Mouse (Mus musculus) midbrain, embryonic 14.5 days (tissue): ENCODE measurements around the gene Adh6a. TPM values are rescaled to one million over a fixed set of nuclear protein-coding genes. Genes with fewer than 3 reads are reported as not detected.

ENCODE experiments used
- ATAC-seq: fragments of 200-750 bp; cut with Nextera tagmentation; 2 replicates; pipeline ENCODE4 v1.8.0; 2017; ENCODE audit warnings: moderate number of reproducible peaks, moderate library complexity; ENCODE audit not compliant: low FRiP score, low TSS enrichment
- DNase-seq: peaks from one replicate; pipeline ENCODE4 v3.0.0-alpha.2; 2015
- H3K27ac ChIP-seq: fragments of 300-500 bp; sonication (generic); replicated peaks from 2 replicates; pipeline ENCODE4 v1.5.1; 2014; ENCODE audit warnings: mild to moderate bottlenecking, low read depth, low read length, moderate library complexity
- H3K27me3 ChIP-seq: fragments of 300-500 bp; sonication (generic); 2 replicates; pipeline ENCODE4 v1.6.1; 2014; ENCODE audit warnings: low read length, control low read depth, mixed read lengths; ENCODE audit not compliant: control insufficient read depth, insufficient read depth
- H3K36me3 ChIP-seq: fragments of 300-500 bp; sonication (generic); 2 replicates; pipeline ENCODE4 v1.6.1; 2014; ENCODE audit warnings: low read length, control low read depth; ENCODE audit not compliant: control insufficient read depth, insufficient read depth
- H3K4me1 ChIP-seq: fragments of 300-500 bp; sonication (generic); 2 replicates; pipeline ENCODE4 v1.6.1; 2014; ENCODE audit warnings: mild to moderate bottlenecking, antibody characterized with exemption, low read length, control low read depth; ENCODE audit not compliant: control insufficient read depth, insufficient read depth
- H3K4me2 ChIP-seq: fragments of 300-500 bp; sonication (generic); 2 replicates; pipeline ENCODE4 v1.6.1; 2014; ENCODE audit warnings: mild to moderate bottlenecking, low read length, moderate library complexity
- H3K4me3 ChIP-seq: fragments of 300-500 bp; sonication (generic); replicated peaks from 2 replicates; pipeline ENCODE4 v1.5.1; 2014; ENCODE audit warnings: low read depth, low read length
- H3K9ac ChIP-seq: fragments of 300-500 bp; sonication (generic); replicated peaks from 2 replicates; pipeline ENCODE4 v1.6.1; 2014; ENCODE audit warnings: mild to moderate bottlenecking, low read length, moderate library complexity
- H3K9me3 ChIP-seq: fragments of 300-500 bp; sonication (generic); 2 replicates; pipeline ENCODE4 v1.6.1; 2016; ENCODE audit warnings: low read length, control low read depth, mixed read lengths; ENCODE audit not compliant: control insufficient read depth
- WGBS: fragments of 180-500 bp; shearing (Covaris S2); extraction: QIAGEN DNeasy Blood & Tissue Kit; methylation state at CpG from one replicate; pipeline ENCODE4 v1.1.7; 2014; 5-methylcytosine and 5-hydroxymethylcytosine counted together
- polyA plus RNA-seq: library from polyadenylated mRNA; unstranded; fragments of >200 nt; fragmentation: Nextera tagmentation; extraction: Ambion mirVana; gene quantifications from 2 replicates; pipeline ENCODE4 v1.2.1, GENCODE M21; 2014

Gene Adh6a
- polyA plus RNA-seq, 1 experiment from 2014 or later, result not detected

DNA sequence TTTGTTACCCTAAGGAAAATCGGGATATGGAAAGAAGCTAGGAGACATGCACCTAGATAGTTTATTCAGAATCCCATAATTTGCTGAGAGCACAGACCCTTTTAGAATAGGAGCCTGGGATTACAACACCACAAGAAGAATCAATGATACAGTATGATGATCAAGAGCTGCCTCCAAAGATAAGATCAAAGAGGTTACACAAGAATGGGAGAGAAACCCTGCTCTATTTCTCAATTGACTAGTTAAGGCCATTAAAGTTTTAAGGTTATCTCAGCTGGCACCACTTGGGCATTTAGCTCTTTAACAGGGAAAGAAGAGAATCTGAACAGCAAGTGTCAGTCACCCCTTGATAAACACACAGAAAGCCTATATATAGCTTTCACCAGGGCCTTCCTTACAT lies 22.5 kb downstream of the Adh6a start:
- no peak overlapping the region for H3K27ac ChIP-seq
- DNase-seq (no peak), ATAC-seq (no peak)
- H3K4me3 ChIP-seq, result no peak overlapping the region
- H3K27me3 ChIP-seq, result no peaks in the 10 kb centered on the region
- H3K4me1 ChIP-seq, result no peaks in the 10 kb centered on the region
- no peaks in the 10 kb centered on the region for H3K36me3 ChIP-seq
- no peaks in the 10 kb centered on the region for H3K9me3 ChIP-seq
- WGBS, result 96% methylated on average over 1 of the region's 1 CpGs
- no peak overlapping the region for H3K4me2 ChIP-seq
- no peak overlapping the region for H3K9ac ChIP-seq

DNA sequence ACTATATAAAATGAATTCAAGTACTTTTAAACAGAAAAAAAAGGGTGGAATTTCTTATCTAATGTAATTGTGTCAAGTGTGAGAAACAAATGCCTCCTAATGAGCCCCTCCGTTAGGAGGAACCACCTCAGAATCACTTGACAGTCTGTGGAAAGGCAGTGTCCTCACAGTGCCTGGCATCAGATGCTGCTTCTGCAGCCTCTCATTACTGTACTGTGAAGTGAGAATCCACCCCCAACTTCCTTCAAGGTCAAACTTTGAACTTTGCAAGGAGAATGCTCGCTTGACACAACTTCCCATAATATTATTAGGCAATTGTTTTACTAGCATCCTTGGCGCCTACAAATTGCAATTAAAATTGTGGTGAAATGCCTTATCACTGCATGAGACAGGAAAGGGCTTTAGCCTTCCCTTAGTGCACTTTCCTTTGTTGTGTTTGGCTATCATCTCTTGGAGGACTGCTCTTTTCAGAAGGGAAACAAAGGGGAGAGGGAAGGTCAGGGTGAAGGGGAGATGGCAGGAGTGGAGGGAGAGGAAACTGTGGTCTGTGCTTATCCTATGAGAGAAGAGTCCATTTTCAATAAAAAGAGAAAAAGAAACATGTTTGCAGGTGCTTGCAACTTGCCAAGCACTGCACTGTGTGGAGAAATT lies 23.1 kb downstream of the Adh6a start:
- H3K4me1 ChIP-seq, result no peaks in the 10 kb centered on the region
- no peak for DNase-seq
- WGBS, result 73% methylated on average over 3 of the region's 3 CpGs
- ATAC-seq, result no peak
- no peak overlapping the region for H3K27ac ChIP-seq
- H3K9me3 ChIP-seq, result no peaks in the 10 kb centered on the region
- no peak overlapping the region for H3K4me2 ChIP-seq
- H3K36me3 ChIP-seq, result no peaks in the 10 kb centered on the region
- H3K4me3 ChIP-seq, result no peak overlapping the region
- H3K9ac ChIP-seq, result no peak overlapping the region
- no peaks in the 10 kb centered on the region for H3K27me3 ChIP-seq

DNA sequence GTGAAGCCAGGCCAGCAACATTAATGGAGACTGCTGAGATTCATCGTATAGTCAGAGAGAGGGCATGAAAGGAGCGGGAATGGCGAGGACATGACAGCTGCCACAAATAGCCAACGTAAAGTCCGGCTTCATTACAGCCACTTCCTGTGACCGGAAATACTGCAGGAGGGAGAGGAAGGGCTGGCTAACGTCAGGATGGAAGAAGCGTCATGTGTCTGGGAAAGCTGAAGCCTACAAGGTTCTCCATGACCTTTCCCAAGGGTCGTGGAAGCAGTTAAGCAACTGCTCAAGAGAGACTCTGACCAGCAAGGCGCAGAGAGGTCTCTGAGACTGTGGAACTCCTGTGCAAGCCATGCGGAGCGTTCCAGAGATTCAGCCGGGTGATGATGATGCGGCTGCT lies 28.4 kb downstream of the Adh6a start, which contains the start of gene Adh6b:
Gene Adh6b, plus strand, starts transcription at position 305 of the 400 bp plus-strand sequence.
- Histone ChIP-seq H3K36me3 (no peaks in the 10 kb centered on the region), H3K27ac (no peak within 1 kb of the TSS), H3K9ac (no peak within 1 kb of the TSS), H3K9me3 (no peaks in the 10 kb centered on the region), H3K4me1 (no peaks in the 10 kb centered on the region), H3K4me3 (no peak within 1 kb of the TSS), H3K27me3 (no peaks in the 10 kb centered on the region), H3K4me2 (no peak within 1 kb of the TSS)
- DNase-seq (no peak), ATAC-seq (no peak)
- 91% methylated on average over 14 of the region's 14 CpGs for WGBS

GRCm38 (mm10) chr3:138347041-138347440 lies 34.0 kb downstream of the Adh6a start:
- ATAC-seq (no peak), DNase-seq (no peak)
- H3K9me3 ChIP-seq, result no peaks in the 10 kb centered on the region
- 77% methylated on average over 3 of the region's 3 CpGs for WGBS
- no peak overlapping the region for H3K27ac ChIP-seq
- H3K4me3 ChIP-seq, result no peak overlapping the region
- no peak overlapping the region for H3K9ac ChIP-seq
- no peak overlapping the region for H3K4me2 ChIP-seq
- H3K4me1 ChIP-seq, result no peaks in the 10 kb centered on the region
- H3K36me3 ChIP-seq, result no peaks in the 10 kb centered on the region
- H3K27me3 ChIP-seq, result no peaks in the 10 kb centered on the region

GRCm38 (mm10) chr3:138352012-138352809 lies 39.1 kb downstream of the Adh6a start:
- Histone ChIP-seq H3K4me3 (no peak overlapping the region), H3K27me3 (no peaks in the 10 kb centered on the region), H3K27ac (no peak overlapping the region), H3K9me3 (no peaks in the 10 kb centered on the region), H3K36me3 (no peaks in the 10 kb centered on the region), H3K9ac (no peak overlapping the region), H3K4me2 (no peak overlapping the region), H3K4me1 (no peaks in the 10 kb centered on the region)
- ATAC-seq, result no peak
- 92% methylated on average over 11 of the region's 11 CpGs for WGBS
- no peak for DNase-seq

- H3K4me3 ChIP-seq, result no peak overlapping the region
- 91% methylated on average over 7 of the region's 7 CpGs for WGBS
- no peaks in the 10 kb centered on the region for H3K27me3 ChIP-seq
- H3K4me1 ChIP-seq, result no peaks in the 10 kb centered on the region
- no peak overlapping the region for H3K4me2 ChIP-seq
- no peaks in the 10 kb centered on the region for H3K36me3 ChIP-seq
- DNase-seq, result no peak
- no peaks in the 10 kb centered on the region for H3K9me3 ChIP-seq
- H3K27ac ChIP-seq, result no peak overlapping the region
- H3K9ac ChIP-seq, result no peak overlapping the region
- no peak for ATAC-seq
Measured at GRCm38 (mm10) chr3:138358856-138359255, 45.8 kb downstream of the Adh6a start.

- no peaks in the 10 kb centered on the region for H3K9me3 ChIP-seq
- 84% methylated on average over 4 of the region's 4 CpGs for WGBS
- DNase-seq (no peak), ATAC-seq (no peak)
- H3K4me2 ChIP-seq, result no peak overlapping the region
- H3K9ac ChIP-seq, result no peak overlapping the region
- no peak overlapping the region for H3K4me3 ChIP-seq
- H3K36me3 ChIP-seq, result no peaks in the 10 kb centered on the region
- H3K27ac ChIP-seq, result no peak overlapping the region
- no peaks in the 10 kb centered on the region for H3K4me1 ChIP-seq
- no peaks in the 10 kb centered on the region for H3K27me3 ChIP-seq
Measured at GRCm38 (mm10) chr3:138360721-138361120, 47.6 kb downstream of the Adh6a start.

- H3K4me2 ChIP-seq, result no peak overlapping the region
- WGBS, result 66% methylated on average over 2 of the region's 2 CpGs
- H3K9me3 ChIP-seq, result no peaks in the 10 kb centered on the region
- DNase-seq (no peak), ATAC-seq (no peak)
- no peak overlapping the region for H3K27ac ChIP-seq
- H3K27me3 ChIP-seq, result no peaks in the 10 kb centered on the region
- no peaks in the 10 kb centered on the region for H3K36me3 ChIP-seq
- H3K4me3 ChIP-seq, result no peak overlapping the region
- H3K9ac ChIP-seq, result no peak overlapping the region
- H3K4me1 ChIP-seq, result no peaks in the 10 kb centered on the region
Measured at GRCm38 (mm10) chr3:138362920-138363319, 49.8 kb downstream of the Adh6a start.

GRCm38 (mm10) chr3:138366181-138366580 lies 53.1 kb downstream of the Adh6a start:
- H3K9ac ChIP-seq, result no peak overlapping the region
- no peaks in the 10 kb centered on the region for H3K4me1 ChIP-seq
- WGBS, result 88% methylated on average over 2 of the region's 2 CpGs
- H3K4me3 ChIP-seq, result no peak overlapping the region
- H3K36me3 ChIP-seq, result no peaks in the 10 kb centered on the region
- no peak overlapping the region for H3K4me2 ChIP-seq
- H3K27ac ChIP-seq, result no peak overlapping the region
- no peaks in the 10 kb centered on the region for H3K9me3 ChIP-seq
- ATAC-seq, result no peak
- no peaks in the 10 kb centered on the region for H3K27me3 ChIP-seq
- DNase-seq, result no peak
